Mouse (Mus musculus) adrenal gland, adult 18-20 months (tissue): Measurements from ENCODE around the gene Zfp456. TPM values are rescaled to one million over a fixed set of nuclear protein-coding genes. Genes with fewer than 3 reads are reported as not detected.
"Not testable (repeated sequence)": the region's sequence is repeated elsewhere in the genome, so short reads cannot be mapped to it uniquely, and the experiment has no call there.

ENCODE experiments used
- DNase-seq, 2 experiments: peaks; one replicate each; pipeline ENCODE4 v3.0.0; 2021 to 2022; ENCODE audit warnings: low spot score in 2 of 2
- long read RNA-seq, 2 experiments: library from polyadenylated mRNA; stranded (forward); transcript quantifications; one replicate each; pipeline ENCODE4 v2.0.0; 2021
- total RNA-seq, 2 experiments: library from RNA; stranded (reverse); gene quantifications; 1 replicate in 1 of 2; 2 replicates in 1 of 2; pipeline ENCODE4 v1.2.3; 2021

Gene Zfp456
- 1 to 10 TPM; 1.2 TPM for total RNA-seq
- long read RNA-seq, experiment 1, full-length matches to known transcripts: 1 of 2 reads
- long read RNA-seq, experiment 1, partial matches to known transcripts: 0 of 2 reads
- long read RNA-seq, experiment 1, other reads (novel, unspliced or antisense): 1 of 2 reads
- long read RNA-seq, experiment 2, partial matches to known transcripts: 0 of 1 reads
- long read RNA-seq, experiment 2, other reads (novel, unspliced or antisense): 1 of 1 reads

DNA sequence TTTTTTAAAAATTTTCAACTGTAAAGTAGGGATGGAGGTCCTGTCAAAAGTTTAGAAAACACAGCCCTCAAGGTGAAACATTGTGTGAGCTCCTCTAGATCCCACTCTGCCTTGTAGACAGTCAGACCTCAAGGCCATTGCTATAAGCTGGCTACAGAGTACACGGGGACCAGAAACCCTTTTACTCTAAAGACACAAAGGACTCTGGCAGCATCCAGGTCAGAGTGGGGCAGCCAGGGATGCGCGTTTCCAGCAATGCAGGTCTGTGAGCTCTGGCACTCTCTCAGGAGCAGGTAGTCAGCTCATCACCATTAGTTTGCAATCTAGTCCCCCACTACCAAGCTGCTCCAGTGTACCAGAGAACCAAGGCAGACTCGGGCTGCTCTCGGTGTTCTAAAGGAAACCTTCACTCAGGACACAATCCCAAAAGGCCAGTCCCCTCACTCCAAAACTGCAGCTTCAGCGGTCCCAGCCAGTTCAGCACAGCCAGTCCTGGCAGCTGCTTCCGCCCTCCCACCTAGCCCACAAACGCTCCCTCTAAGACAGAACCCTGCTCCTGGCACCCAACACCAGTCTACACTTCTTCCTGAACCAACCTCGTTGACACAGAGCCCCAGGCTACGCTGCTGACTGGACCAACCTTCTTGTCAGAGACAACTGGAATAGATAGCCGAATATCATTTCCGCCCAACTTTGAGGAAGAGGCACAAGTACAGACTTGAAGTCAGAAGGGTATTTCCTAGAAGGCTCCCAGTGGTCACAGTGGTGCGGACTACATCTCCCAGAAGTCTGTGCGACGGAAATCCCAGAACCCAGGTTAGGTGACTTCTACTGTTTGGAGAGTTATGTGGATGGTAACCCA lies at the start of gene Zfp456, which contains the start of gene Gm28041:
Gene Zfp456 (minus strand): TSS at position 761 of the 862 bp plus-strand sequence.
Gene Gm28041 (minus strand): TSS at position 684 of the 862 bp plus-strand sequence.
- DNase-seq: peak; percentile 38 to 56

DNA sequence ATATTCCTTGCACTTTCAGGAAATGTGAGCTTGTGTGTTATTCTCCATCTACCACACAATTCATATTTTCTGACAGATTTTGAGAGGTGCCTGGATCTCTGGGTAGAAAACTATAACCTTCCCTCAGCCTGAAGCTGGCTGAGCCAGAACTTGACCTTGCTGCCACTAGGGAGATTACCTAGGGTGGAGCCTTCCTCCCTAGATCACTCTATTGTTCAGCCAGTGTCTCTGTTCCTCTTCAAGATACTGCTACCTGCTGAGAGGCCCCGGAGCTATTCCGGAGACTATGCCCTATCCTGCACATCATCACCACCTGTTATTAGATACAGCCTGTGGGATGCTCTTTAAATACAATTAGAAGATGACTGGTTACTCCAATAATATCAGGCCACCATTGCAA lies 46.9 kb upstream of the Zfp456 start:
- DNase-seq: not testable (repeated sequence)

DNA sequence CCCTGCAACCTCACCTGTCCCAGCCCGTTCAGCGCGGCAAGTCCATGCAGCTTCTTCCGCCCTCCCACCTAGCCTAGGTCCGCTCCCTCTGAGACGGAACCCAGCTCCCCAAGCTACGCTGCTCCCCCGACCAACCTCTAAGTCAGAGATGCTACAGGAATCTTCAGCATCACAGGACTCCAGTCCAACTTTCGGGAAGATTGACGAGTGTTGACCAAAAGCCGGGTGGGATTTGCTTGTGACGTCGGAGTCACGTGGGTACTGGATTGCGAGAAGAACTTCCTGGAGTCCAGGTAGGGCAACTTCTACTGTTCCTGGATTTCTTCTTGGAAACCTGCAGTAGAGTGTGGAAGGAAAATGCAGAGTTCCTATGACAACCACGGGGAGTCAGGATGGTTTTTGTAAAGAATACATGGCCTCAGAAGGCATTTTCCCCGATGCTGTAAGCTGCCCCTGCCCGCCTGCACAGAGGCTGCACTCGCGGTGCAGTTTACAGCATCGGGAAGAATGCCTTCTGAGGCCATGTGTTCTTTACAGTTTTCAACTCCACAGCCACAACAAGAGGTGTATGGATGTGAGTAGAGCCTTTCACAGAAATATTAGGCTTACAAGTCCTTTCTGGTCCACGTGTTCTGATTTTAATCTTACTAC lies 45.7 kb upstream of the Zfp456 start, which contains the start of gene Zfp459:
Gene Zfp459 (minus strand): TSS at position 212 of the 651 bp plus-strand sequence.
- DNase-seq: peak in 1 of 2 experiments; percentile 15

DNA sequence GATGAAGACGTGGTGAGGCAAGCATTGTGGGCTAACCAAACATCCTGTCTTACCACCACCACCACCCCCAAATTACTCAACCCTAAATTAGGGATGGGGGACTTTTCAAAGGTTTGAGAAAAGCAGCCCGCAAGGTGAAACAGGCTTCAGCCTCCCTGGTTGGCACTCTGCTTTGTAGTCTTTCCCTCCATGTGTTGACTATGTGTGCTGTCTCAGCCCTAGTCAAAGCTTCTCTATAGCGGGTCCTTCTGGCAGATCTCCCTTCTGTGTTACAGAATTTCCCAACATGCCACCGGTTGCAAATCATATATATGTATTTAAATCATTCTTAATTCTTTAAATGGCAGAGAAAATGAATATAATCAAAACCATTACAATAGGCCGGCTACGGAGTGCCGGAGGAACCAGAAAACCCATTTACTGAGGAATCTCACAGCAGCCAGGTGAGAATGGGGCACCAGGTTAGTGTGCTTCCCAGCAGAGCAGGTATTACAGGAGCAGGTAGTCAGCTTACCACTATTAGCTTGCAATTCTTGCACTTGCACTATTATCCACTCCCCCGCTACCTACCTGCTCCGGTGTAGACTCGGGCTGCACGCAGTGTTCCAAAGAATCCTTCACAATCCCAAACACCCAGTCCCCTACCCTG lies 45.1 kb upstream of the Zfp456 start:
- DNase-seq: no peak

DNA sequence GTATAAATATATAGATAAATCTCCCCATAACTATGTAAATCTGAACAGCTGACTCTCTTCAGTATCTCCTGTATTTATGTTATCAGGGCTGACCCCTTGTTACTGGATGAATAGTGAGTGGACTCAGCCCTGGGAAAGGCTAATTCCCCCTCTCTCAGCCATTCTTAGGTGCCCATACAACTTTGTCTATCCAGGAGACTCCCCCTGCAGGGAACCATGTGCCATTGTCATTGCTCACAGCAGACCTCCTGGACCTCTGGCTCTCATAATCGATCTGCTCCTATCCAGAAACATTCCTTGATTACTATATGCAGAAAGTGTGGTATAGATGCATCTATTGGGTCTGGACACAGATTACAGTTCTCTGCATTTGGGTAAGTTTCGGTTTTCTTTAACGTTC lies 41.2 kb upstream of the Zfp456 start:
- DNase-seq: no peak

DNA sequence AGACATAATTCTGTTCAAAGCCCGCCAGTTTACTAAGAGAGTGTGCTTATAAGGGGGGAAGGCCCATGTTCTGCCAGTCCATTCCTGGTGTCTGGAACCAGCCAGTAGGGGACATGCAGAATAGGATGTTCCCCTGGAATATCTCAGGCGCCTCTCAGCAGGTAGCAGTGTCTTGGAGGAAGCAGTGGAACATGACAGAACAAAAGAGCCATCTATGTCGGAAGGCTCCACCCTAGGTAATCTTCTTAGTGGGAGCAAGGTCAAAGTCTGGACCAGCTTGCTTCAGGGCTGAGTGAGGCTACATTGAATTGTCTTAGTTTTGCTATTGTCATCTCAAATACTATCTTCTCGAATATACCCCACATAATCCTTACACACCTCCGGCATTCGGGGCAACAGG lies 40.1 kb upstream of the Zfp456 start:
- no peak for DNase-seq

DNA sequence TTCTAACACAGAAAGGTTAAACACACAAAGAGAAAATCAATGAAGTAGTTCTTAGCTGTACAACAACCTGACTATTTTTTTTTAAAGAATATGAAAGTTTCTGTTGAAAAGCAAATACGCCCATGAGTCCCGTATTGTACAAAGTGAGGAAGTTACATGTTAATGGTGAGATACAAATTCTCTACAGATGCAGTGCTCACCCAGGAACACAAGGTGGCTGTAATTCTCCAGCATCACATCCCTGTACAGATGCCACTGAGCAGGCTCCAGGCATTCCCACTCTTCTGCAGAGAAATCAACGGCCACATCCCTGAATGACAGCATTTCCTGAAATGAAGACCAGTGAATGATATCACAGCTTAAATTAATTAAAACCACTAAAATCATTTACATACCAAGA lies 38.0 kb upstream of the Zfp456 start:
- DNase-seq: not testable (repeated sequence)

DNA sequence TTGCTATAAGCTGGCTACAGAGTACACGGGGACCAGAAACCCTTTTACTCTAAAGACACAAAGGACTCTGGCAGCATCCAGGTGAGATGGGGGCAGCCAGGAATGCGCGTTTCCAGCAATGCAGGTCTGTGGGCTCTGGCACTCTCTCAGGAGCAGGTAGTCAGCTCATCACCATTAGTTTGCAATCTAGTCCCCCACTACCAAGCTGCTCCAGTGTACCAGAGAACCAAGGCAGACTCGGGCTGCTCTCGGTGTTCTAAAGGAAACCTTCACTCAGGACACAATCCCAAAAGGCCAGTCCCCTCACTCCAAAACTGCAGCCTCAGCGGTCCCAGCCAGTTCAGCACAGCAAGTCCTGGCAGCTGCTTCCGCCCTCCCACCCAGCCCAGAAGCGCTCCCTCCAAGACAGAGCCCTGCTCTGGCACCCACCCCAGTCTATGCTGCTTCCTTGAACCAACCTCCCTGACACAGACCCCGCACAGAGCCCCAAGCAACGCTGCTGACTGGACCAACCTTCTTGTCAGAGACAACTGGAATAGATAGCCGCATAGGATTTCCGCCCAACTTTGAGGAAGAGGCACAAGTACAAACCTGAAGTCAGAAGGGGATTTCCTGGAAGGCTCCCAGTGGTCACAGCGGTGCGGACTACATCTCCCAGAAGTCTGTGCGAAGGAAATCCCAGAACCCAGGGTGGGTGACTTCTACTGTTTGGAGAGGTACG lies 23.7 kb upstream of the Zfp456 start, which contains the start of gene Zfp429:
Gene Zfp429 (minus strand): TSS at position 637 of the 721 bp plus-strand sequence.
- DNase-seq: peak; percentile 55 to 60

DNA sequence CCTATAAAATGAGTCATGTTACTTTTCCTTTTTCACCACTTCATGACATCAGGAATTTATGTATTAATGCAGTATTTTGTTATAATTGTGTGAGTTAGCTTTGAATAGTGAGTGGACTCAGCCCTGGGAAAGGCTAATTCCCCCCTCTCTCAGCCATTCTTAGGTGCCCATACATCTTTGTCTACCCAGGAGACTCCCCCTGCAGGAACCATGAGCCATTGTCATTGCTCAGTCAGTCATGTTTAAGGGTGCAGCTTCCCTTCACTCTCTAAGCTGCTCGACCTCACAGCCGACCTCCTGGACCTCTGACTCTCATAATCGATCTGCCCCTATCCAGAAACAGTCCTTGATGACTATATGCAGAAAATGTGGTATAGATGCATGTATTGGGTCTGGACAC lies 645 bp upstream of the Zfp456 start:
- DNase-seq: not testable (repeated sequence)

DNA sequence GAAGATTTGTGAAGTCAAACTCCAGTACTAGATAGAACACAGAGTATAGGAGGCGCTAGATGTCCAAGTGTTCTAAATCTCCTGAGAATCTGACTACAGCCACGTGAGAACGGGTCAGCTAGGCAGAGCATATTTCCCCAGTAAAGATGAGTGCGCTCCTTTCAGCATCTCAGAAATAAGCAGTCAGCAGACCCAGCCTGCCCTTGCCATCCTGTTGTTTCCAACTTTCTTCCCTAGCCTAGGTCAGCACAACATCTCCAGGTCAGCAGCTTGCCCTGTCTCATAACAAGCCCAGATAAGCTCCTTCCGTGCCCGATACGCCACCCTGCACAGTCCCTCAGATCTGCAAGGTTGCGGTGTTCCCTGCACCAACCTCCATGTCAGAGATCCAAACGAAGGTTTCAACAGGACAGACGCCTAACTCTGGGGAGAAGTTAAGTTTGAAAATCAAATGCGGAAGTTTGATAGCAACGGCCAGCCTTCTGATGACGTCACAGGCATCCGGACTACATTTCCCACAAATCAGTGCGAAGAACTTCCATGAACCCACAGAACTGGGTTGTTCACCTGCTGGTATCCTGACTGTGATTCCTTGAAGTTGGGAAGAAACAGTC lies 15.4 kb downstream of the Zfp456 start, which contains the start of the genes Gm28044 and Zfp953:
Gene Gm28044 (minus strand): TSS at position 406 of the 614 bp plus-strand sequence.
Gene Zfp953 (minus strand): TSS at position 475 of the 614 bp plus-strand sequence.
- peak; percentile 85 for DNase-seq

DNA sequence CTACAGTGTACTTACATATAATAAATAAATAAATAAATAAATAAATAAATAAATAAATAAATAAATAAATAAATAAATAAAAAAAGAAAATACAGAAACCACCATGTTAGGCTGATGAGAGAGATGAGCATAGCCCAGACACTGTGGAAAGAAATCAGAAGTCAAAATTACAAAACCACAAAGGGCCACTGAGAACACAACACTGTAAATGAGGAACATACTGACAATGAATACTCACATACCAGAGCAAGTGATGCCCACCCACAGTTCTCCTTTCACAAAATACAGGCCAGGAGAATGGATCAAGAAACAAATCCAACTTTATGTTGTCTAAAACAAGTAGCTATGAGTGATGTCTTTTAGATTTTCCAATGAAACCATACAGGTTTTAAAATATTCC lies 23.8 kb downstream of the Zfp456 start:
- no peak for DNase-seq

DNA sequence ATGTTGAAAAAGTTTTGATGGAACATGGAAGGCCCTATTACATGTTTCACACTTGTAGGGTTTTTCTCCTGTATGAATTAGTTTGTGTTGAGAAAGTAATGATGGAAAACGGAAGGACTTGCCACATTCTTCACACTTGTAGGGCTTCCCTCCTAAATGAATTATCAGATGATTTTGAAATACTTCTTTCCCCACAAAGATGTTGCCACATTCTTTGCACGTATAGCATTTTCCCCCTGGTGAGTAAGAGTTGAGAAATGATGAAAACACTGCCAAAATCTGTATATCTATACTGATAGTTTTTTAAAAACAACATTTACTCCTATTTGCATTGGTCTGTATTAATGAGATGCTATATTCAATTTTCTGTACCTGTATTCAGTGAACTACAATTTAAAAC lies 32.2 kb downstream of the Zfp456 start:
- no peak for DNase-seq

DNA sequence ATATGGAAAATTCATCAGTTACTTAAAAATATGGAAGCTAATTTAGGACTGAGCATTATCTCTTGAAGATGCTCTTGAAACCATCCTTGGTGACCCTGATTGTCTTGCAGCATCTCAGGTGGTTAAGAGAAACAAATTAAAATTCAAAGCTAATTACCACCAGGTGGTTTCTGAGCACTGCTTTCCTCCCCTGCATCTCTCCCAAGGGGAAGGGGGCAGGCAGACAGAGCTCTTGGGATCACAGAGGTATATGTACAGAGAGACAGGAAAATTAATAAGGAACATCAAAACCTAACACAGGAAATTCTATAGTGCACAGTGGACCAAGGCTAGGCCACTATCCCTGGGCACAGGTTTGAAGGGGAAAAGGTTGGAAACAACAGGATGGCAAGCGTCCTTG lies 42.7 kb downstream of the Zfp456 start:
- no peak for DNase-seq

DNA sequence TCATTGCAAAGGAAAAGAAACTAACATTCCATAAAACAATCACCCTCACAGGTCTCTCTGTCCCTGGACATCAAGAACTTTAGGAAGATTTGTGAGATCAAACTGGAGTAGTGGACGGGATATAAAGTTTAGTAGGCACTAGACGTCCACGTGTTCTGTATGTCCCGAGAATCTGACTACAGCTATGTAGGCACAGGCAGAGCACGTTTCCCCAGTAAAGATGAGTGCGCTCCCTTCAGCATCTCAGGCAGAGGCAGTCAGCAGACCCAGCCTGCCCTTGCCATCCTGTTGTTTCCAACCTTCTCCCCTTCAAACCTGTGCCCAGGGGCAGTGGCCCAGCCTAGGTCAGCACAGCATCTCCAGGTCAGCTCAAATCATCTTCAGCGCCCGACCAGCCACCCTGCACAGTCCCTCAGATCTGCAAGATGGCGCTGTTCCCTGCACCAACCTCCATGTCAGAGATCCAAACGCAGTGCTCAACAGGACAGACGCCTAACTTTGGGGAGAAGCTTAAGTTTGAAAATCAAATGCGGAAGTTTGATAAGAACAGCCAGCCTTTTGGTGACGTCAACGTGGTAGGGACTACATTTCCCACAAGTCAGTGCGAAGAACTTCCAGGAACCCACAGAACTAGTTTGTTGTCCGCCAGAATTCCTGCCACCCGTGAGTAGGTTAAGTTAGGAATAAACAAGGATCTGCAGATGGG lies 43.4 kb downstream of the Zfp456 start, which contains the start of gene Zfp595:
Gene Zfp595 (minus strand): TSS at position 552 of the 706 bp plus-strand sequence.
- DNase-seq: peak; percentile 71 to 73

Other genes starting within 250 kb of the Zfp456 start
- gene Rsl1, start 202.6 kb downstream of the Zfp456 start, total RNA-seq: 1 to 10 TPM; 7.9 TPM
- gene Zfp455, start 181.3 kb downstream of the Zfp456 start, total RNA-seq: 1 to 10 TPM; 1.6 to 1.8 TPM
- gene Zfp458, start 97.3 kb downstream of the Zfp456 start, total RNA-seq: 1 to 10 TPM; 2.2 to 3.3 TPM
- 1 to 10 TPM; 1.7 to 2.5 TPM for gene Zfp457, start 69.3 kb downstream of the Zfp456 start, total RNA-seq
- 1 to 10 TPM; 4.8 to 4.9 TPM for gene Zfp595, start 43.2 kb downstream of the Zfp456 start, total RNA-seq
- 1 to 10 TPM; 1.8 to 1.9 TPM for gene Gm28044, start 15.3 kb downstream of the Zfp456 start, total RNA-seq
- 1 to 10 TPM; 1.7 to 2.6 TPM for gene Zfp953, start 15.2 kb downstream of the Zfp456 start, total RNA-seq
- gene Gm28041, start 77 bp downstream of the Zfp456 start, total RNA-seq: 1 to 10 TPM; 1.3 to 2.1 TPM
- 1 to 10 TPM; 4.0 to 4.3 TPM for gene Zfp429, start 24.0 kb upstream of the Zfp456 start, total RNA-seq
- gene Zfp459, start 45.6 kb upstream of the Zfp456 start, total RNA-seq: 1 to 10 TPM in 1 of 2 experiments, under 1 TPM in 1; 0.99 to 1.5 TPM
- 10 to 100 TPM; 16.0 to 20.6 TPM for gene Zfp874a, start 75.8 kb upstream of the Zfp456 start, total RNA-seq
- 10 to 100 TPM; 18.0 to 22.0 TPM for gene Zfp874b, start 108.4 kb upstream of the Zfp456 start, total RNA-seq
- gene Zfp58, start 124.7 kb upstream of the Zfp456 start, total RNA-seq: 1 to 10 TPM; 7.5 to 7.9 TPM
- under 1 TPM in 1 of 2 experiments, not detected in 1; 0.60 TPM for gene Gm26965, start 150.3 kb upstream of the Zfp456 start, total RNA-seq
- 10 to 100 TPM; 19.0 to 20.1 TPM for gene Zfp87, start 150.4 kb upstream of the Zfp456 start, total RNA-seq
- 1 to 10 TPM; 8.2 to 8.8 TPM for gene Zfp748, start 178.0 kb upstream of the Zfp456 start, total RNA-seq
- gene Zfp729b, start 233.9 kb upstream of the Zfp456 start, total RNA-seq: 1 to 10 TPM; 6.7 to 7.0 TPM